30 mouse cellular contexts compared by ENCODE assay signal in the genomic region with DNA sequence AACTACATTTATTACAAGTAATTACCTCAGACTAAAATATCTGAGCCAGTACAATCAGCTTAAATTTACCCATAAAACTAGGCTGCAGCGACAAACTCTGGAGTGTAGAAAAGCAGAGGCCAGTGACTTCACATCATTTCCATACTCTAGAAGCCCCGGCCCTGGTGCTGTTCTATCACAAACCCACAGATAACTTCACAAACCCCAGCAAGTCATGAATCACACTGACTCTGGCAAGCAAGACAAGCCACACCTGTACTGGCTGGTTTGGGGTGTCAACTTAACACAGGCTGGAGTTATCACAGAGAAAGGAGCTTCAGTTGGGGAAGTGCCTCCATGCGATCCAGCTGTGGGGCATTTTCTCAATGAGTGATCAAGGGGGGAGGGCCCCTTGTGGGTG. TPM values are rescaled to one million over a fixed set of nuclear protein-coding genes. Genes with fewer than 3 reads are reported as not detected.
A peak's percentile ranks its signal among the peaks of the same experiment; 100 is the strongest.
DNase-seq lines count a peak whose midpoint lies in the region; ATAC-seq and TF ChIP-seq lines count a peak whose summit lies in the region.
"Had no signal": no experiment of that assay in that cellular context is flagged by ENCODE, and none has a peak within 500 bp of the region (broad histone marks: within the 10 kb centered on the region; RNA-seq: fewer than 3 reads in every experiment).

No protein-coding gene starts in this region.

- TF ChIP-seq POLR2A in heart, adult 2 months (IDR thresholded peaks at IDR 0.05; ENCODE audit: insufficient read depth, low read depth, low read length) = no peak

- H3K9me3 ChIP-seq in liver, embryonic 12.5 days (replicated peaks) = no peaks in the 10 kb centered on the region
- no peaks in the 10 kb centered on the region for H3K9me3 ChIP-seq in liver, postnatal 0 days (ENCODE audit: low read length)
- H3K9me3 ChIP-seq: forebrain, embryonic 10.5 days; forebrain, embryonic 13.5 days; G1E; heart, embryonic 12.5 days; heart, embryonic 15.5 days; hindbrain, embryonic 10.5 days; hindbrain, embryonic 13.5 days had no signal

- H3K79me2 ChIP-seq in heart, adult 2 months (replicated peaks; ENCODE audit: control insufficient read depth, insufficient read depth, low read length) = no peaks in the 10 kb centered on the region

- H3K4me1 ChIP-seq in liver, embryonic 12.5 days = peaks cover 39% of the 10 kb centered on the region
- peaks cover 10% of the 10 kb centered on the region for H3K4me1 ChIP-seq in liver, postnatal 0 days (ENCODE audit: insufficient read depth)
- peaks cover 20% of the 10 kb centered on the region for H3K4me1 ChIP-seq in heart, adult 2 months (ENCODE audit: control insufficient read depth, insufficient read depth, low read length)
- H3K4me1 ChIP-seq: forebrain, embryonic 10.5 days; forebrain, embryonic 13.5 days; hindbrain, embryonic 10.5 days; hindbrain, embryonic 13.5 days had no signal

- intact Hi-C loops in heart, adult 2 months (cut with DNase I) = no loop called here

- H3K9ac ChIP-seq in liver, embryonic 12.5 days = no peak overlapping the region
- no peak overlapping the region for H3K9ac ChIP-seq in liver, postnatal 0 days (replicated peaks)
- no peak overlapping the region for H3K9ac ChIP-seq in heart, adult 2 months (ENCODE audit: low read depth, low read length)
- H3K9ac ChIP-seq: forebrain, embryonic 13.5 days; heart, embryonic 12.5 days; heart, embryonic 15.5 days; hindbrain, embryonic 13.5 days had no signal

- TF ChIP-seq CTCF in liver, postnatal 0 days (IDR thresholded peaks at IDR 0.05; ENCODE audit: low read depth) = no peak
- no peak for TF ChIP-seq CTCF in heart, adult 2 months (IDR thresholded peaks at IDR 0.05)

- peaks cover 14% of the 10 kb centered on the region; the same call in 1 of the 2 replicates for H3K27me3 ChIP-seq in liver, embryonic 12.5 days (replicated peaks)
- no peaks in the 10 kb centered on the region for H3K27me3 ChIP-seq in liver, postnatal 0 days (ENCODE audit: insufficient read depth, low read length)
- H3K27me3 ChIP-seq in heart, adult 2 months (ENCODE audit: control insufficient read depth, insufficient read depth, low read length) = no peaks in the 10 kb centered on the region
- H3K27me3 ChIP-seq: CH12.LX; forebrain, embryonic 13.5 days; heart, embryonic 12.5 days; heart, embryonic 15.5 days; hindbrain, embryonic 13.5 days had no signal

- H3K4me2 ChIP-seq in liver, embryonic 12.5 days = no peak overlapping the region
- H3K4me2 ChIP-seq in liver, postnatal 0 days (ENCODE audit: low read depth, low read length) = no peak overlapping the region
- H3K4me2 ChIP-seq: forebrain, embryonic 13.5 days; heart, embryonic 12.5 days; heart, embryonic 15.5 days; hindbrain, embryonic 13.5 days had no signal

- no peak for DNase-seq in liver, postnatal 0 days
- DNase-seq in cerebellum, postnatal 4 days (ENCODE audit: low spot score in 2 of 2) = no peak
- DNase-seq in thymus, postnatal 25 days = no peak
- no peak for DNase-seq in heart, adult 2 months
- DNase-seq: adrenal gland, adult 8-10 months; adrenal gland, postnatal 25 days; B cell, adult 2 months; cerebellum, adult 11 months; cerebellum, adult 2 months; cerebellum, adult 9-11 months; cerebellum, postnatal 25 days; gastrocnemius, adult 2 months; gastrocnemius, postnatal 14 days; heart, adult 11 months; heart, postnatal 10 days; heart, postnatal 36 days had no signal

- 18% methylated on average over 3 of the region's 3 CpGs for WGBS in liver, embryonic 12.5 days (ENCODE audit: insufficient replicate concordance)
- WGBS in liver, postnatal 0 days (ENCODE audit: insufficient replicate concordance) = 44% methylated on average over 3 of the region's 3 CpGs
- WGBS in heart, adult 2 months = 55% methylated on average over 3 of the region's 3 CpGs

- no peaks in the 10 kb centered on the region for H3K36me3 ChIP-seq in liver, embryonic 12.5 days
- H3K36me3 ChIP-seq in liver, postnatal 0 days (replicated peaks; ENCODE audit: insufficient read depth, low read length) = no peaks in the 10 kb centered on the region
- H3K36me3 ChIP-seq in heart, adult 2 months (ENCODE audit: control insufficient read depth, insufficient read depth, low read length) = peaks cover 77% of the 10 kb centered on the region
- H3K36me3 ChIP-seq: forebrain, embryonic 10.5 days; G1E; heart, embryonic 15.5 days; hindbrain, embryonic 10.5 days; hindbrain, embryonic 13.5 days had no signal

- no peak overlapping the region for H3K4me3 ChIP-seq in liver, embryonic 12.5 days
- H3K4me3 ChIP-seq in liver, postnatal 0 days (ENCODE audit: low read depth, low read length) = no peak overlapping the region
- no peak overlapping the region for H3K4me3 ChIP-seq in heart, adult 2 months
- H3K4me3 ChIP-seq: forebrain, embryonic 10.5 days; forebrain, embryonic 13.5 days; gastrocnemius, adult 2 months; heart, embryonic 12.5 days; heart, embryonic 15.5 days; hindbrain, embryonic 10.5 days; hindbrain, embryonic 13.5 days had no signal

- no peak for TF ChIP-seq EP300 in liver, postnatal 0 days (IDR thresholded peaks at IDR 0.05; ENCODE audit: low read depth)
- no peak for TF ChIP-seq EP300 in heart, adult 2 months (IDR thresholded peaks at IDR 0.05; ENCODE audit: insufficient read depth, low read depth, low read length)

- H3K27ac ChIP-seq in liver, embryonic 12.5 days = no peak overlapping the region
- H3K27ac ChIP-seq in liver, postnatal 0 days (ENCODE audit: low read depth) = no peak overlapping the region
- H3K27ac ChIP-seq in heart, adult 2 months = no peak overlapping the region; the same call in 1 of the 2 replicates
- H3K27ac ChIP-seq: forebrain, embryonic 10.5 days; forebrain, embryonic 13.5 days; gastrocnemius, adult 2 months; heart, embryonic 15.5 days; hindbrain, embryonic 10.5 days; hindbrain, embryonic 13.5 days had no signal

- peak; percentile 43 for ATAC-seq in liver, embryonic 12.5 days
- ATAC-seq in liver, postnatal 0 days = no peak
- peak; percentile 40; the same call in 1 of the 2 replicates for ATAC-seq in common myeloid progenitor, adult 5-6 weeks (replicated peaks; ENCODE audit: low read depth, poor library complexity, severe bottlenecking)
- peak; percentile 82 for ATAC-seq in megakaryocyte progenitor cell, adult 5-6 weeks (replicated peaks; ENCODE audit: poor library complexity)
- ATAC-seq: activated CD4-positive, CD25-positive, alpha-beta regulatory T cell, adult 4 months; forebrain, embryonic 13.5 days; forebrain, embryonic 16.5 days; hindbrain, embryonic 16.5 days had no signal

RNA-seq across cellular contexts. Expression of gene Kdr, which starts 18.4 kb away (rescaled TPM):
- 16.7 and 18.6 TPM in 2 replicates for polyA plus RNA-seq in liver, embryonic 12.5 days (2016; fragmentation: Nextera tagmentation; extraction: Ambion mirVana)
- polyA plus RNA-seq in liver, postnatal 0 days (2015; fragmentation: Nextera tagmentation; extraction: Ambion mirVana) = 7.9 and 9.6 TPM in 2 replicates
- total RNA-seq in common myeloid progenitor, adult 5-6 weeks (2017) = 0.39 and 0.46 TPM in 2 replicates
- 0.02 and 0.10 TPM in 2 replicates for total RNA-seq in megakaryocyte progenitor cell, adult 5-6 weeks (2015)
- total RNA-seq in megakaryocyte progenitor cell, adult 5-6 weeks (2017) = not detected in 2 replicates
- total RNA-seq in heart, adult 2 months (2021) = 10 to 100 TPM; 70.7 to 78.2 TPM
- 38.3 and 73.9 TPM in 2 replicates for polyA plus RNA-seq in heart, adult 2 months (2012; rRNA removed)
- total RNA-seq: CH12.LX had no signal
- polyA plus RNA-seq: G1E had no signal

Comparison
In these comparisons a context has a peak if more than half of its experiments do, and no peak if none do; other contexts are left out.
1. RNA of gene Kdr, which starts 18.4 kb away (total RNA-seq): 70.7 to 78.2 TPM in heart, adult 2 months; 0.39 to 0.46 TPM in common myeloid progenitor, adult 5-6 weeks and 0.02 to 0.10 TPM in megakaryocyte progenitor cell, adult 5-6 weeks; every median in the first group is over 10 times any median in the second.